Mouse (Mus musculus) cortical plate, adult 2 months (tissue): ENCODE measurements around the gene Sfxn3.

ENCODE experiments used
- CTCF ChIP-seq: fragments of 200-500 bp; IDR thresholded peaks from 2 replicates; pipeline ENCODE4 v1.5.1; 2011; ENCODE audit warnings: mild to moderate bottlenecking, control low read depth, low read length; ENCODE audit not compliant: insufficient read depth; ENCODE audit errors: extremely low read depth
- POLR2A ChIP-seq: fragments of 200-500 bp; IDR thresholded peaks from 2 replicates; pipeline ENCODE4 v1.6.1; 2011; ENCODE audit warnings: mild to moderate bottlenecking, low read length, control low read depth; ENCODE audit not compliant: insufficient read depth; ENCODE audit errors: extremely low read depth

DNA sequence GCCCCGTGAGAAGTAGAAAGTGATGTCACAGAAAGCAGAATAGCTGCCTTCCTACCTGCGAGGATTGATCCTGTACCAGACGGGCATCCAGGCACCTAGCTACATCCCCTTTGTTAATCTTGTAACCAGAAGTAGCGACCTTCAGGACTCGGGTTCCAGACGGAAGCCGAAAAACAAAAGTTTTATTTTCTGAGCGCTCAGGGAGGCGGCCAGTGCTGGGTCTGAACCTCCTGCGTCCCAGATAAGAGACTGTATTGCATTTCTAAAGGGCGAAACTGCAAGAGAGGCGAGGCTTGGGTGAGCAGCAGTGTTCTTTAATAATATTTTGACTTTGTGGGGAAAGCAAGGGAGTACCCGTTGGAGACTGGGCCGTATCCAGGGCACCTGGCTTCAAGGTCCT is 11.5 kb downstream of the Sfxn3 start:
- TF ChIP-seq CTCF = no peak
- no peak for TF ChIP-seq POLR2A
